In the genomic region with DNA sequence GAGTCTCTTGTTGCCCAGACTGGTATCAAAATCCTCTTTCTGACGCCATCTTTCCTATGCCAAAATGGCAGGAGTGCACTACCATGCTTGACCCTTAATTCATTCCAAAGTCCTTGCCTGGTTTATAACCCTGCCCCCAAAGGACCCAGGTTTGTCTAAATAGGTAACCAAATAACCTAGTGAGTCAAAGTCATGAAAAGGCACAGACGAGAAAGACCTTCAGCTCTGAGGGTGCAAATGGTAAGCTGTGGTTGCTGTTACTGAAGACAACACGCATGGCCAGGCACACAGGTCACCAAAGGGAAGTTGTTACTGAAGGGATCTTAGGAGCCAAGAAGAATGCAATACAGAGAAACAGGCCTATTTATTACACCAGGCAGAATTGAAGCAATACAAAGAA, we compare ENCODE assay signal across 24 mouse cellular contexts. TPM values are rescaled to one million over a fixed set of nuclear protein-coding genes. Genes with fewer than 3 reads are reported as not detected.
DNase-seq lines count a peak whose midpoint lies in the region; ATAC-seq and TF ChIP-seq lines count a peak whose summit lies in the region.
"Had no signal": no experiment of that assay in that cellular context is flagged by ENCODE, and none has a peak within 500 bp of the region (broad histone marks: within the 10 kb centered on the region; RNA-seq: fewer than 3 reads in every experiment).

No protein-coding gene starts in this region.

- TF ChIP-seq POLR2A in kidney, adult 2 months (IDR thresholded peaks at IDR 0.05; ENCODE audit: low read depth, low read length) = no peak
- TF ChIP-seq POLR2A in liver, adult 2 months (IDR thresholded peaks at IDR 0.05; ENCODE audit: extremely low read depth, insufficient read depth, low read length) = no peak

- H3K27ac ChIP-seq in kidney, adult 2 months (ENCODE audit: insufficient read depth, low read depth, low read length) = peak overlapping the region; percentile 93
- H3K27ac ChIP-seq in liver, adult 2 months (replicated peaks; ENCODE audit: insufficient read depth, low read depth, low read length) = no peak overlapping the region
- H3K27ac ChIP-seq in liver, embryonic 11.5 days (ENCODE audit: low read depth, low read length) = no peak overlapping the region; the same call in 1 of the 2 replicates
- H3K27ac ChIP-seq in midbrain, embryonic 11.5 days (ENCODE audit: low read depth, low read length) = no peak overlapping the region
- H3K27ac ChIP-seq: embryonic facial prominence, embryonic 12.5 days; embryonic facial prominence, embryonic 15.5 days; gastrocnemius, adult 2 months; hindbrain, embryonic 10.5 days had no signal

- DNase-seq in kidney, adult 2 months = peak; percentile 90
- DNase-seq in kidney, postnatal 4 days = no peak
- peak; percentile 50 for DNase-seq in liver, adult 2 months (ENCODE audit: extremely low read depth, low read depth, low spot score)
- no peak for DNase-seq in liver, embryonic 11.5 days (ENCODE audit: low spot score)
- DNase-seq in kidney, postnatal 14 days = peak; percentile 31
- peak; percentile 57 to 70 for DNase-seq in kidney, postnatal 36 days
- DNase-seq in left cerebral cortex, adult 11 months (ENCODE audit: low spot score) = no peak
- no peak for DNase-seq in midbrain, embryonic 11.5 days (ENCODE audit: low spot score, missing footprints)
- DNase-seq: adrenal gland, adult 2 months; adrenal gland, postnatal 14 days; cerebellum, adult 11 months; cerebellum, adult 2 months; cerebellum, adult 9-11 months; cerebellum, postnatal 25 days; forebrain, postnatal 0 days; gastrocnemius, adult 2 months; gastrocnemius, postnatal 14 days; heart, postnatal 36 days had no signal

- H3K9ac ChIP-seq in liver, adult 2 months (ENCODE audit: low read depth, low read length) = no peak overlapping the region
- H3K9ac ChIP-seq in liver, embryonic 11.5 days (ENCODE audit: low read depth, low read length) = no peak overlapping the region
- H3K9ac ChIP-seq in midbrain, embryonic 11.5 days (ENCODE audit: low read length) = no peak overlapping the region
- H3K9ac ChIP-seq: embryonic facial prominence, embryonic 12.5 days; embryonic facial prominence, embryonic 15.5 days; forebrain, postnatal 0 days had no signal

- peaks cover 11% of the 10 kb centered on the region; the same call in 1 of the 2 replicates for H3K79me2 ChIP-seq in liver, adult 2 months (ENCODE audit: control insufficient read depth, insufficient read depth, low read length)

- H3K9me3 ChIP-seq in liver, embryonic 11.5 days (ENCODE audit: control insufficient read depth, low read length) = no peaks in the 10 kb centered on the region
- H3K9me3 ChIP-seq in midbrain, embryonic 11.5 days (ENCODE audit: control insufficient read depth, low read length) = no peaks in the 10 kb centered on the region
- H3K9me3 ChIP-seq: embryonic facial prominence, embryonic 12.5 days; embryonic facial prominence, embryonic 15.5 days; hindbrain, embryonic 10.5 days had no signal

- H3K4me3 ChIP-seq in kidney, adult 2 months (ENCODE audit: insufficient read depth, low read depth, low read length) = no peak overlapping the region
- H3K4me3 ChIP-seq in liver, adult 2 months (ENCODE audit: insufficient read depth, low read depth, low read length) = no peak overlapping the region
- no peak overlapping the region for H3K4me3 ChIP-seq in liver, embryonic 11.5 days (ENCODE audit: low read depth, low read length)
- no peak overlapping the region for H3K4me3 ChIP-seq in midbrain, embryonic 11.5 days (ENCODE audit: low read depth, low read length)
- H3K4me3 ChIP-seq: embryonic facial prominence, embryonic 12.5 days; embryonic facial prominence, embryonic 15.5 days; gastrocnemius, adult 2 months; hindbrain, embryonic 10.5 days had no signal

- no peak overlapping the region for H3K4me2 ChIP-seq in liver, embryonic 11.5 days
- no peak overlapping the region for H3K4me2 ChIP-seq in midbrain, embryonic 11.5 days
- H3K4me2 ChIP-seq: embryonic facial prominence, embryonic 12.5 days; embryonic facial prominence, embryonic 15.5 days; heart, embryonic 11.5 days had no signal

- WGBS in kidney, adult 2 months = 58% methylated on average over 3 of the region's 3 CpGs
- 56% methylated on average over 3 of the region's 3 CpGs for WGBS in liver, adult 2 months
- WGBS in liver, embryonic 11.5 days = 87% methylated on average over 3 of the region's 3 CpGs
- WGBS in midbrain, embryonic 11.5 days = 90% methylated on average over 3 of the region's 3 CpGs

- H3K36me3 ChIP-seq in kidney, adult 2 months (ENCODE audit: control insufficient read depth, insufficient read depth, low read length) = no peaks in the 10 kb centered on the region
- no peaks in the 10 kb centered on the region for H3K36me3 ChIP-seq in liver, adult 2 months (ENCODE audit: control insufficient read depth, insufficient read depth, low read length)
- H3K36me3 ChIP-seq in liver, embryonic 11.5 days (ENCODE audit: control insufficient read depth, insufficient read depth, low read length) = no peaks in the 10 kb centered on the region
- H3K36me3 ChIP-seq in midbrain, embryonic 11.5 days (ENCODE audit: control insufficient read depth, insufficient read depth, low read length) = no peaks in the 10 kb centered on the region
- H3K36me3 ChIP-seq: embryonic facial prominence, embryonic 12.5 days; embryonic facial prominence, embryonic 15.5 days; hindbrain, embryonic 10.5 days had no signal

- ATAC-seq in liver, embryonic 11.5 days (replicated peaks; ENCODE audit: low FRiP score) = no peak
- no peak for ATAC-seq in midbrain, embryonic 11.5 days (ENCODE audit: low FRiP score)
- ATAC-seq: CD4-positive, CD25-positive, alpha-beta regulatory T cell, adult 4 months; forebrain, embryonic 14.5 days; forebrain, postnatal 0 days had no signal

- TF ChIP-seq CTCF in kidney, adult 2 months (conservative IDR thresholded peaks at IDR 0.05; ENCODE audit: insufficient read depth, insufficient read length, low read depth, low read length) = no peak
- no peak for TF ChIP-seq CTCF in liver, adult 2 months (IDR thresholded peaks at IDR 0.05; ENCODE audit: low read depth, low read length)

- peaks cover 24% of the 10 kb centered on the region for H3K4me1 ChIP-seq in kidney, adult 2 months (ENCODE audit: control insufficient read depth, insufficient read depth, low read length)
- peaks cover 9% of the 10 kb centered on the region for H3K4me1 ChIP-seq in liver, adult 2 months (ENCODE audit: control insufficient read depth, insufficient read depth, low read length)
- peaks cover 20% of the 10 kb centered on the region for H3K4me1 ChIP-seq in liver, embryonic 11.5 days (replicated peaks; ENCODE audit: control insufficient read depth, insufficient read depth, low read length)
- H3K4me1 ChIP-seq in midbrain, embryonic 11.5 days (ENCODE audit: control insufficient read depth, insufficient read depth, low read length) = peaks cover 14% of the 10 kb centered on the region

- H3K27me3 ChIP-seq in kidney, adult 2 months (replicated peaks; ENCODE audit: control insufficient read depth, insufficient read depth, low read length) = no peaks in the 10 kb centered on the region
- no peaks in the 10 kb centered on the region for H3K27me3 ChIP-seq in liver, adult 2 months (ENCODE audit: control insufficient read depth, insufficient read depth, low read length)
- no peaks in the 10 kb centered on the region for H3K27me3 ChIP-seq in liver, embryonic 11.5 days (replicated peaks; ENCODE audit: control insufficient read depth, insufficient read depth, low read length)
- no peaks in the 10 kb centered on the region for H3K27me3 ChIP-seq in midbrain, embryonic 11.5 days (ENCODE audit: control insufficient read depth, insufficient read depth, low read length)
- H3K27me3 ChIP-seq: embryonic facial prominence, embryonic 12.5 days; embryonic facial prominence, embryonic 15.5 days had no signal

RNA-seq across cellular contexts. Expression of gene Gatad2a, which starts 2.5 kb away (rescaled TPM):
- polyA plus RNA-seq in kidney, adult 2 months (2012; rRNA removed) = 60.1 and 60.9 TPM in 2 replicates
- total RNA-seq in liver, adult 2 months (2014; rRNA removed) = 11.2 and 16.8 TPM in 2 replicates
- 35.0 and 35.5 TPM in 2 replicates for polyA plus RNA-seq in liver, adult 2 months (2012; rRNA removed)
- 72.6 and 75.3 TPM in 2 replicates for polyA plus RNA-seq in liver, embryonic 11.5 days (2014; fragmentation: Nextera tagmentation; extraction: Ambion mirVana)
- 52.7 and 65.2 TPM in 2 replicates for polyA plus RNA-seq in midbrain, embryonic 11.5 days (2014; fragmentation: Nextera tagmentation; extraction: Ambion mirVana)

RNA-seq across cellular contexts. Expression of gene Mau2, which starts 43.8 kb away (rescaled TPM):
- polyA plus RNA-seq in kidney, adult 2 months (2012; rRNA removed) = 47.1 and 63.3 TPM in 2 replicates
- total RNA-seq in liver, adult 2 months (2014; rRNA removed) = 18.0 and 24.4 TPM in 2 replicates
- 30.1 and 40.5 TPM in 2 replicates for polyA plus RNA-seq in liver, adult 2 months (2012; rRNA removed)
- 42.1 and 46.5 TPM in 2 replicates for polyA plus RNA-seq in liver, embryonic 11.5 days (2014; fragmentation: Nextera tagmentation; extraction: Ambion mirVana)
- 46.2 and 49.3 TPM in 2 replicates for polyA plus RNA-seq in midbrain, embryonic 11.5 days (2014; fragmentation: Nextera tagmentation; extraction: Ambion mirVana)

RNA-seq across cellular contexts. Expression of gene Sugp1, which starts 43.9 kb away (rescaled TPM):
- 9.0 and 10.9 TPM in 2 replicates for polyA plus RNA-seq in kidney, adult 2 months (2012; rRNA removed)
- 5.1 and 5.6 TPM in 2 replicates for total RNA-seq in liver, adult 2 months (2014; rRNA removed)
- 5.1 and 5.3 TPM in 2 replicates for polyA plus RNA-seq in liver, adult 2 months (2012; rRNA removed)
- polyA plus RNA-seq in liver, embryonic 11.5 days (2014; fragmentation: Nextera tagmentation; extraction: Ambion mirVana) = 30.8 and 32.4 TPM in 2 replicates
- 33.3 and 35.3 TPM in 2 replicates for polyA plus RNA-seq in midbrain, embryonic 11.5 days (2014; fragmentation: Nextera tagmentation; extraction: Ambion mirVana)

Comparison
In these comparisons a context has a peak if more than half of its experiments do, and no peak if none do; other contexts are left out.
1. DNase-seq: peak in kidney, adult 2 months (single experiment), liver, adult 2 months (single experiment), kidney, postnatal 14 days (single experiment) and kidney, postnatal 36 days (2 of 2); none in kidney, postnatal 4 days (0 of 2), liver, embryonic 11.5 days (single experiment), left cerebral cortex, adult 11 months (single experiment) and midbrain, embryonic 11.5 days (single experiment).